In genomic region chr2:161511880-161512570, GRCm38 (mm10) we compare ENCODE assay signal across 8 mouse cellular contexts.
DNase-seq lines count a peak whose midpoint lies in the region; ATAC-seq and TF ChIP-seq lines count a peak whose summit lies in the region.
"Not testable (repeated sequence)": the region's sequence is repeated elsewhere in the genome, so short reads cannot be mapped to it uniquely, and the experiment has no call there.

No protein-coding gene starts in this region.

- not testable (repeated sequence) for H3K36me3 ChIP-seq in embryonic facial prominence, embryonic 12.5 days; heart, embryonic 12.5 days; limb, embryonic 10.5 days; lung, embryonic 16.5 days (ENCODE audit: control insufficient read depth, insufficient read depth, low read length); stomach, postnatal 0 days (ENCODE audit: control insufficient read depth, insufficient read depth, low read length)

- DNase-seq in brain, embryonic 14.5 days (ENCODE audit: low read depth): peak; percentile 77
- DNase-seq in induced T-regulatory cell, adult 2 months (ENCODE audit: low read depth): peak; percentile 69
- DNase-seq in limb, embryonic 10.5 days (ENCODE audit: low spot score); stomach, postnatal 0 days (ENCODE audit: low spot score): not testable (repeated sequence)
- peak; percentile 77 for DNase-seq in naive thymus-derived CD4-positive, alpha-beta T cell, adult 2 months (ENCODE audit: low read depth)

- 0 out of 2 replicates have a peak, but pooled peaks have one; percentile 41 for ATAC-seq in embryonic facial prominence, embryonic 12.5 days (ENCODE audit: insufficient number of reproducible peaks, insufficient read depth, low FRiP score, low TSS enrichment)
- peak; percentile 63 for ATAC-seq in heart, embryonic 12.5 days (ENCODE audit: insufficient number of reproducible peaks, low FRiP score)
- ATAC-seq in lung, embryonic 16.5 days (ENCODE audit: low read depth): peak; percentile 67
- ATAC-seq in stomach, postnatal 0 days (ENCODE audit: low FRiP score, low TSS enrichment): 0 out of 2 replicates have a peak, but pooled peaks have one; percentile 45

- TF ChIP-seq EP300 in stomach, postnatal 0 days (optimal IDR thresholded peaks at IDR 0.05): not testable (repeated sequence)

- H3K27ac ChIP-seq in embryonic facial prominence, embryonic 12.5 days; heart, embryonic 12.5 days (ENCODE audit: poor library complexity, severe bottlenecking); lung, embryonic 16.5 days (ENCODE audit: low read length); stomach, postnatal 0 days (replicated peaks): not testable (repeated sequence)
- peak overlapping the region; percentile 58; the same call in 1 of the 2 replicates for H3K27ac ChIP-seq in limb, embryonic 10.5 days

- not testable (repeated sequence) for TF ChIP-seq POLR2A in brain, embryonic 14.5 days (IDR thresholded peaks at IDR 0.05; ENCODE audit: borderline replicate concordance, extremely low read depth, insufficient read depth, insufficient read length, poor library complexity, severe bottlenecking)

- H3K9ac ChIP-seq in embryonic facial prominence, embryonic 12.5 days; heart, embryonic 12.5 days; lung, embryonic 16.5 days (ENCODE audit: low read length); stomach, postnatal 0 days (ENCODE audit: low read length): not testable (repeated sequence)

- 20% methylated on average over 6 of the region's 15 CpGs for WGBS in embryonic facial prominence, embryonic 12.5 days
- WGBS in heart, embryonic 12.5 days: 18% methylated on average over 6 of the region's 15 CpGs
- 24% methylated on average over 6 of the region's 15 CpGs for WGBS in limb, embryonic 10.5 days
- WGBS in lung, embryonic 16.5 days: 21% methylated on average over 5 of the region's 15 CpGs
- 22% methylated on average over 5 of the region's 15 CpGs for WGBS in stomach, postnatal 0 days

- H3K27me3 ChIP-seq in embryonic facial prominence, embryonic 12.5 days; heart, embryonic 12.5 days (replicated peaks); limb, embryonic 10.5 days (ENCODE audit: low read depth, poor library complexity, severe bottlenecking); lung, embryonic 16.5 days (ENCODE audit: control insufficient read depth, insufficient read depth, low read depth, low read length); stomach, postnatal 0 days (ENCODE audit: control insufficient read depth, insufficient read depth, low read length): not testable (repeated sequence)

- not testable (repeated sequence) for H3K4me2 ChIP-seq in embryonic facial prominence, embryonic 12.5 days (replicated peaks); heart, embryonic 12.5 days; lung, embryonic 16.5 days (ENCODE audit: low read depth, low read length); stomach, postnatal 0 days (replicated peaks; ENCODE audit: low read depth)

- not testable (repeated sequence) for TF ChIP-seq CTCF in brain, embryonic 14.5 days (IDR thresholded peaks at IDR 0.05; ENCODE audit: borderline replicate concordance, extremely low read depth, insufficient read depth, insufficient read length)
- TF ChIP-seq CTCF in stomach, postnatal 0 days (IDR thresholded peaks at IDR 0.05; ENCODE audit: low read depth): peak; percentile 42

- not testable (repeated sequence) for H3K9me3 ChIP-seq in embryonic facial prominence, embryonic 12.5 days; heart, embryonic 12.5 days (replicated peaks); limb, embryonic 10.5 days (replicated peaks); lung, embryonic 16.5 days (ENCODE audit: control insufficient read depth, low read length); stomach, postnatal 0 days (ENCODE audit: control insufficient read depth, low read length)

- not testable (repeated sequence) for H3K4me1 ChIP-seq in embryonic facial prominence, embryonic 12.5 days; heart, embryonic 12.5 days (replicated peaks); limb, embryonic 10.5 days; lung, embryonic 16.5 days (replicated peaks; ENCODE audit: control insufficient read depth, insufficient read depth, low read length); stomach, postnatal 0 days (replicated peaks; ENCODE audit: control insufficient read depth, insufficient read depth)

- H3K4me3 ChIP-seq in embryonic facial prominence, embryonic 12.5 days; heart, embryonic 12.5 days; limb, embryonic 10.5 days; lung, embryonic 16.5 days (ENCODE audit: low read length); stomach, postnatal 0 days (ENCODE audit: low read depth, low read length): not testable (repeated sequence)
